Mouse (Mus musculus) MEL (cell line): ENCODE results near the gene Cdkn1a. TPM values are rescaled to one million over a fixed set of nuclear protein-coding genes. Genes with fewer than 3 reads are reported as not detected.

Experiments used
- DNase-seq: peaks from one replicate; pipeline ENCODE4 v3.0.0; 2011; ENCODE audit warnings: low read depth, low spot score
- H3K27ac ChIP-seq: 2 replicates; pipeline ENCODE4 v1.5.1; 2012; ENCODE audit warnings: low read depth, mild to moderate bottlenecking, control low read depth, low read length, moderate library complexity; ENCODE audit not compliant: control insufficient read depth
- H3K27me3 ChIP-seq, 2 experiments: fragments of 150-350 bp in 1 of 2; sonication (generic) in 1 of 2; 2 replicates each; pipeline ENCODE4 v1.6.1; 2012; ENCODE audit warnings: low read length in 2 of 2, mild to moderate bottlenecking in 2 of 2, improper control_type of control experiment in 1 of 2, moderate library complexity in 1 of 2; ENCODE audit not compliant: insufficient read depth in 2 of 2, control insufficient read depth in 1 of 2
- H3K36me3 ChIP-seq, 2 experiments: 2 replicates each; pipeline ENCODE4 v1.6.1; 2012 to 2014; ENCODE audit warnings: low read length in 2 of 2, improper control_type of control experiment in 1 of 2, inconsistent platforms in 1 of 2, mild to moderate bottlenecking in 1 of 2; ENCODE audit not compliant: insufficient read depth in 2 of 2, control insufficient read depth in 1 of 2
- H3K4me1 ChIP-seq, 2 experiments: fragments of 150-350 bp in 1 of 2; sonication (generic) in 1 of 2; 2 replicates each; pipeline ENCODE4 v1.6.1; 2012; ENCODE audit warnings: low read length in 2 of 2, improper control_type of control experiment in 1 of 2, mild to moderate bottlenecking in 1 of 2; ENCODE audit not compliant: insufficient read depth in 2 of 2, control insufficient read depth in 1 of 2
- H3K4me3 ChIP-seq, 2 experiments: fragments of 150-350 bp in 1 of 2; sonication (generic) in 1 of 2; 2 replicates each; pipeline ENCODE4 v1.5.1; 2012; ENCODE audit warnings: low read depth in 2 of 2, low read length in 2 of 2, mild to moderate bottlenecking in 2 of 2, moderate library complexity in 2 of 2, control low read depth in 1 of 2, improper control_type of control experiment in 1 of 2; ENCODE audit not compliant: control insufficient read depth in 1 of 2, insufficient read depth in 1 of 2
- H3K79me2 ChIP-seq: 2 replicates; pipeline ENCODE4 v1.6.1; 2012; ENCODE audit warnings: mild to moderate bottlenecking, low read length, moderate library complexity; ENCODE audit not compliant: control insufficient read depth, poor library complexity, insufficient read depth
- H3K9ac ChIP-seq: 2 replicates; pipeline ENCODE4 v1.6.1; 2012; ENCODE audit warnings: low read depth, mild to moderate bottlenecking, control low read depth, low read length, moderate library complexity; ENCODE audit not compliant: control insufficient read depth, poor library complexity, severe bottlenecking
- H3K9me3 ChIP-seq: fragments of 150-350 bp; sonication (generic); replicated peaks from 2 replicates; pipeline ENCODE4 v1.6.1; 2012; ENCODE audit warnings: mild to moderate bottlenecking, low read length, improper control_type of control experiment, moderate library complexity; ENCODE audit not compliant: insufficient read depth
- CHD1 ChIP-seq: IDR thresholded peaks from 2 replicates; pipeline ENCODE4 v1.6.1; 2012; ENCODE audit warnings: low read depth, mild to moderate bottlenecking, inconsistent platforms, low read length, improper control_type of control experiment
- CHD2 ChIP-seq: IDR thresholded peaks from 2 replicates; pipeline ENCODE4 v1.6.1; 2011; ENCODE audit warnings: low read length, improper control_type of control experiment
- CTCF ChIP-seq, 3 experiments: IDR thresholded peaks in 2 of 3; conservative IDR thresholded peaks in 1 of 3; 2 replicates each; pipeline ENCODE4 v1.5.1; 2011 to 2012; ENCODE audit warnings: low read length in 3 of 3, low read depth in 2 of 3, mild to moderate bottlenecking in 2 of 3, improper control_type of control experiment in 1 of 3, inconsistent platforms in 1 of 3, mixed read lengths in 1 of 3, moderate library complexity in 1 of 3; ENCODE audit not compliant: control insufficient read depth in 1 of 3, insufficient read depth in 1 of 3, poor library complexity in 1 of 3, severe bottlenecking in 1 of 3
- E2F4 ChIP-seq: IDR thresholded peaks from 2 replicates; pipeline ENCODE4 v1.6.1; 2011; ENCODE audit warnings: low read depth, low read length, improper control_type of control experiment, borderline replicate concordance
- ELF1 ChIP-seq: IDR thresholded peaks from 2 replicates; pipeline ENCODE4 v1.6.1; 2014; ENCODE audit warnings: low read depth, mild to moderate bottlenecking, inconsistent platforms, low read length, improper control_type of control experiment, moderate library complexity
- ETS1 ChIP-seq: IDR thresholded peaks from 2 replicates; pipeline ENCODE4 v1.6.1; 2012; ENCODE audit warnings: low read depth, mild to moderate bottlenecking, inconsistent platforms, low read length, improper control_type of control experiment, moderate library complexity
- GABPA ChIP-seq: IDR thresholded peaks from 2 replicates; pipeline ENCODE4 v1.6.1; 2012; ENCODE audit warnings: low read depth, mild to moderate bottlenecking, inconsistent platforms, low read length, improper control_type of control experiment, moderate library complexity
- KAT2A ChIP-seq: conservative IDR thresholded peaks from 2 replicates; pipeline ENCODE4 v1.6.1; 2012; ENCODE audit warnings: low read depth, low read length, improper control_type of control experiment, inconsistent platforms
- MAFK ChIP-seq: IDR thresholded peaks from 2 replicates; pipeline ENCODE4 v1.6.1; 2011; ENCODE audit warnings: low read depth, mild to moderate bottlenecking, low read length, improper control_type of control experiment, borderline replicate concordance
- MAZ ChIP-seq: IDR thresholded peaks from 2 replicates; pipeline ENCODE4 v1.6.1; 2012; ENCODE audit warnings: low read depth, mild to moderate bottlenecking, inconsistent platforms, low read length, improper control_type of control experiment
- MXI1 ChIP-seq: IDR thresholded peaks from 2 replicates; pipeline ENCODE4 v1.6.1; 2011; ENCODE audit warnings: mild to moderate bottlenecking, low read depth, low read length, improper control_type of control experiment
- MYB ChIP-seq: IDR thresholded peaks from 2 replicates; pipeline ENCODE4 v1.6.1; 2011; ENCODE audit warnings: mild to moderate bottlenecking, low read depth, low read length, improper control_type of control experiment
- MYC ChIP-seq: IDR thresholded peaks from 2 replicates; pipeline ENCODE4 v1.6.1; 2011; ENCODE audit warnings: low read depth, mild to moderate bottlenecking, low read length, improper control_type of control experiment, moderate library complexity
- NELFE ChIP-seq: IDR thresholded peaks from 2 replicates; pipeline ENCODE4 v1.6.1; 2011; ENCODE audit warnings: low read depth, low read length, improper control_type of control experiment
- POLR2AphosphoS2 ChIP-seq: IDR thresholded peaks from 2 replicates; pipeline ENCODE4 v1.6.1; 2011; ENCODE audit warnings: low read length, improper control_type of control experiment
- RCOR1 ChIP-seq: IDR thresholded peaks from 2 replicates; pipeline ENCODE4 v1.6.1; 2012; ENCODE audit warnings: low read depth, mild to moderate bottlenecking, inconsistent platforms, low read length, improper control_type of control experiment
- SMC3 ChIP-seq: IDR thresholded peaks from 2 replicates; pipeline ENCODE4 v1.6.1; 2011; ENCODE audit warnings: low read depth, low read length, improper control_type of control experiment
- TAL1 ChIP-seq: IDR thresholded peaks from 2 replicates; pipeline ENCODE4 v1.6.1; 2012; ENCODE audit warnings: mild to moderate bottlenecking, inconsistent platforms, low read length, moderate library complexity, mixed read lengths
- TBP ChIP-seq: IDR thresholded peaks from 2 replicates; pipeline ENCODE4 v1.8.0; 2011; ENCODE audit warnings: low read depth, low read length, improper control_type of control experiment
- UBTF ChIP-seq: IDR thresholded peaks from 2 replicates; pipeline ENCODE4 v1.6.1; 2012; ENCODE audit warnings: low read depth, mild to moderate bottlenecking, inconsistent platforms, low read length, improper control_type of control experiment, moderate library complexity, borderline replicate concordance; ENCODE audit not compliant: insufficient read depth
- USF1 ChIP-seq: IDR thresholded peaks from 2 replicates; pipeline ENCODE4 v1.6.1; 2014; ENCODE audit warnings: low read depth, mild to moderate bottlenecking, inconsistent platforms, low read length, improper control_type of control experiment, moderate library complexity
- ZNF384 ChIP-seq: IDR thresholded peaks from 2 replicates; pipeline ENCODE4 v1.6.1; 2012; ENCODE audit warnings: low read depth, mild to moderate bottlenecking, inconsistent platforms, low read length, improper control_type of control experiment
- polyA plus RNA-seq, 2 experiments: library from polyadenylated mRNA; stranded (reverse) in 1 of 2; unstranded in 1 of 2; fragments of >175 nt in 1 of 2; fragments of >200 nt in 1 of 2; gene quantifications; 2 replicates each; pipeline versions ENCODE4 v1.2.1 to v1.2.4; 2012; ENCODE audit warnings: low replicate concordance in 2 of 2, low read depth in 1 of 2; ENCODE audit not compliant: insufficient read length in 2 of 2, insufficient read depth in 1 of 2, missing spikeins in 1 of 2
- total RNA-seq: library from RNA; depleted of rRNA; stranded (reverse); fragments of 300-350 nt; gene quantifications from 2 replicates; pipeline ENCODE4 v1.2.3, GENCODE M21; 2012

The Cdkn1a gene
- total and polyA plus RNA-seq, 3 experiments: 2.0 to 21.0 TPM; not detected in 1

DNA sequence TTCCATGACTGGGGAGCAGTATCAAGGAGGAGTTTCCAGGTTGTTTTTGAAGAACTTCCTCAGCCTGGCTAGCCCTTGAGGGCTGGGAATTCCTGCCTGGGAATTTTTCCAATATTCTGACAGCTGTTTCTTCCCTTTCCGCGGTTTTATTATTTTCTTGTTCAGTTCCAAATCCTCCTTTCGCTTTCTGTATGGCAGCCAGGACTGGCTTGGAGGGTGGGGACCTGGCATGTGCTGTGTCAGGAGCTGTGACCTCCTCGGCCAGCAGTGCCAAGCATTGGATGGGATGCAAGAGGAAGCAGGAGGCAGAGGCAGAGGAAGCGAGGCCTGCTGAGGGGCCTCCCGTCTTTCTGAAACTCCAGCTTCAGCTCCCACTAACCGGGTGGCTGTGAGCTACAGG, 36.9 kb upstream of the Cdkn1a start:
- no peaks in the 10 kb centered on the region for H3K9me3 ChIP-seq
- H3K4me3 ChIP-seq: no peak overlapping the region
- no peaks in the 10 kb centered on the region for H3K79me2 ChIP-seq
- H3K36me3 ChIP-seq: peaks cover 0 to 2% of the 10 kb centered on the region in 2 experiments; a peak in 1 of 4 replicates
- H3K9ac ChIP-seq: no peak overlapping the region
- peaks cover 3 to 6% of the 10 kb centered on the region in 2 experiments; a peak in 2 of 4 replicates for H3K4me1 ChIP-seq
- no peak for DNase-seq
- TF ChIP-seq KAT2A (no peak), E2F4 (no peak), ETS1 (no peak), MYB (no peak), SMC3 (no peak), CHD2 (no peak), GABPA (no peak), UBTF (no peak), TAL1 (no peak), TBP (no peak), CHD1 (no peak), MAZ (no peak), ZNF384 (no peak)
- no peak overlapping the region for H3K27ac ChIP-seq
- H3K27me3 ChIP-seq: no peaks in the 10 kb centered on the region

DNA sequence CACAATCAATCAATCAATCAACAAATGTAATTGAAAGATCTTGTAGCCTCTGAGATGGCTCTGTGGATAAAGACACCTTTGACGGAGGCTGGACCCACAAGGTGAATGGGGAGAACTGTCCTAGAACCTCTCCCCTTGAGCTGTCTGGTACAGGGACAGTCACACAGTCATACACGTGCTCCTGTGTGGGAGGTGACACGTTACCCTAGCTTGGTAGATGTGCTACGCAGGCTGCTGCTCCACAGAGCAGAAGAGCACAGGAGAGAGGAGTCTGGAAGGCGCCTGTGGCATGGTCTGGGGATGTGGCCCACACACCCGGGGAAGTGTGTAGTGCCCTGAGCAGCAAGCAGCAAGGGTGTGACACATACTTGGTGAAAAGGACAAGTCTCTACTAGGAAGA, 36.3 kb upstream of the Cdkn1a start:
- no peak for DNase-seq
- Histone ChIP-seq H3K9me3 (no peaks in the 10 kb centered on the region), H3K27me3 (no peaks in the 10 kb centered on the region), H3K79me2 (no peaks in the 10 kb centered on the region), H3K36me3 (peaks cover 0 to 1% of the 10 kb centered on the region in 2 experiments; a peak in 1 of 4 replicates), H3K4me3 (no peak overlapping the region), H3K9ac (no peak overlapping the region), H3K27ac (no peak overlapping the region), H3K4me1 (peaks cover 3 to 6% of the 10 kb centered on the region in 2 experiments; a peak in 2 of 4 replicates)
- TF ChIP-seq SMC3 (no peak), KAT2A (no peak), MAFK (no peak), POLR2AphosphoS2 (no peak), RCOR1 (no peak), CTCF (IDR thresholded peaks at IDR 0.05 in 2 of 3, conservative IDR thresholded peaks at IDR 0.05 in 1 of 3; ENCODE audit: control insufficient read depth in 1 of 3, insufficient read depth in 1 of 3, low read depth in 2 of 3, low read length in 3 of 3, poor library complexity in 1 of 3, severe bottlenecking in 1 of 3) (no peak), ETS1 (no peak), ELF1 (no peak), NELFE (no peak), MXI1 (no peak), USF1 (no peak), MYC (no peak)
